Mouse (Mus musculus): Measurements from ENCODE around the gene Fancf. TPM values are rescaled to one million over a fixed set of nuclear protein-coding genes. Genes with fewer than 3 reads are reported as not detected.

Gene Fancf
- polyA plus RNA-seq, 2 experiments = 6.8 to 7.2 TPM

DNA sequence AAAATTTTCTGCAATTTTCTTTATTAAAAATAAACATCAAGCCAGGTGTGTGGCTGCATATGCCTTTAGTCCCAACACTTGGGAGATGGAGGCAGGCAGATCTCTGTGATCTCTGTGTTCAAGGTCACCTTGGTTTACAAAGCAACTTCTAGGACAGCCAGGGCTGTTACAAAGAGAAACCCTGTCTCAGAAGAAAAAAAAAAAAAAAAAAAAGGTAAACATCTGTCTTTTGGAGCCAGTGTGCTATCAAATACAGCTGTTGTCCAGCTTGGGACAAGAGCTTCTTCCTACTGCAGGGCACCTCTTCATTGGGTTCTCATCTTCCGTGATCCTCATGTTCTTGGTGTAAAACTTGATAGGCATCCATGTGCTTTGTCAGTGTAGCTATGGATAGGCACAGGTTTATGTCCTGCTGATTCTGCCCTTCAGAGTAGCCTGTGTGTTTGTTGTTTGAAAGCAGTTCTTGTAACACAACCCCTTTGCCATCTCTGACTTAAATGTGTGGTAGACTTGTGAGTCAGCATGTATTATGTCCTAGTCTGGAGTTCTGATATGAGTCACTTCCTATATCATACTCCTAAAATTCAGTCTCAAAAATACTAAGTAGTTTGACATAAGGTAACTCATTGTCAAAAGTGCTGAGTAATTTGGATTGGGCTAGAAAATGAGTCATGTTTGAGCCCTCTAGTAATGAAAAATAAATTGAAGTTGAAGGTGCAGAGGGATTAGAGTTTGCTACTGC lies 30.3 kb upstream of the Fancf start:
- Histone ChIP-seq H3K9me3 (ENCODE audit: control insufficient read depth, low read length) (no peaks in the 10 kb centered on the region), H3K9ac (replicated peaks) (no peak overlapping the region), H3K4me2 (ENCODE audit: low read depth) (no peak overlapping the region), H3K4me1 (replicated peaks; ENCODE audit: control insufficient read depth in 2 of 2, insufficient read depth in 2 of 2, low read length in 1 of 2) (0 out of 4 replicates have a peak, but pooled peaks cover 0 to 2% of the 10 kb centered on the region in 2 experiments), H3K36me3 (replicated peaks; ENCODE audit: control insufficient read depth, insufficient read depth, low read depth) (no peaks in the 10 kb centered on the region), H3K27ac (no peak overlapping the region), H3K27me3 (ENCODE audit: control insufficient read depth, insufficient read depth, low read length) (no peaks in the 10 kb centered on the region), H3K4me3 (ENCODE audit: insufficient read depth in 1 of 2, low read depth in 2 of 2, low read length in 2 of 2) (no peak overlapping the region)
- no peak for DNase-seq (ENCODE audit: low read depth in 3 of 3, low spot score in 3 of 3)
- no peak for TF ChIP-seq CTCF (IDR thresholded peaks at IDR 0.05; ENCODE audit: low read depth)
- TF ChIP-seq EP300 (IDR thresholded peaks at IDR 0.05; ENCODE audit: low read depth) = no peak
- ATAC-seq (ENCODE audit: insufficient read depth) = no peak
- WGBS (ENCODE audit: insufficient replicate concordance) = 78% methylated on average over 1 of the region's 1 CpGs

DNA sequence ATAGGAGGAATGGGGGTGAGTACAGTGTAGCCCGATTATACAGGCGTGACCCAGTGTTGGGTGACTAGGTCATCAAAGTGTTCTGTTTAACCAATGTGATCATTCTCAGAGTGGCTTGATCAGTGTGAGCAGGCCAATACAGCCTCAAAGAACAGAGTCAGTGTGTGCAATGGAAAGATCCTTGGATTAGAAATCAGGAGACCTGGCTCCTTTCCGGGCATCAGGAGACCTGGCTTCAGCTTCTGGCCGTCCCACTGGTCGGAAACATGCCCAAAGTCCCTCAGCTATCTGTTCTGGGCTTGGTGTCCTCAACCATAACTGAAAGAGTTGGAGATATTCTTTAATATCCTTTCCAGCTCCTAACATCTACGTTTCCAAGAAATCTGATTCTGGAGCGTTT lies 27.5 kb upstream of the Fancf start:
- ATAC-seq (ENCODE audit: insufficient read depth) (no peak), DNase-seq (ENCODE audit: low read depth in 3 of 3, low spot score in 3 of 3) (no peak)
- no peak overlapping the region for H3K9ac ChIP-seq (replicated peaks)
- 0 out of 4 replicates have a peak, but pooled peaks cover 0 to 2% of the 10 kb centered on the region in 2 experiments for H3K4me1 ChIP-seq (replicated peaks; ENCODE audit: control insufficient read depth in 2 of 2, insufficient read depth in 2 of 2, low read length in 1 of 2)
- H3K27me3 ChIP-seq (ENCODE audit: control insufficient read depth, insufficient read depth, low read length) = no peaks in the 10 kb centered on the region
- H3K36me3 ChIP-seq (replicated peaks; ENCODE audit: control insufficient read depth, insufficient read depth, low read depth) = no peaks in the 10 kb centered on the region
- no peaks in the 10 kb centered on the region for H3K9me3 ChIP-seq (ENCODE audit: control insufficient read depth, low read length)
- no peak overlapping the region for H3K4me3 ChIP-seq (ENCODE audit: insufficient read depth in 1 of 2, low read depth in 2 of 2, low read length in 2 of 2)
- WGBS (ENCODE audit: insufficient replicate concordance) = 67% methylated on average over 7 of the region's 7 CpGs
- TF ChIP-seq CTCF (IDR thresholded peaks at IDR 0.05; ENCODE audit: low read depth) (no peak), EP300 (IDR thresholded peaks at IDR 0.05; ENCODE audit: low read depth) (no peak)
- no peak overlapping the region for H3K4me2 ChIP-seq (ENCODE audit: low read depth)
- no peak overlapping the region for H3K27ac ChIP-seq

DNA sequence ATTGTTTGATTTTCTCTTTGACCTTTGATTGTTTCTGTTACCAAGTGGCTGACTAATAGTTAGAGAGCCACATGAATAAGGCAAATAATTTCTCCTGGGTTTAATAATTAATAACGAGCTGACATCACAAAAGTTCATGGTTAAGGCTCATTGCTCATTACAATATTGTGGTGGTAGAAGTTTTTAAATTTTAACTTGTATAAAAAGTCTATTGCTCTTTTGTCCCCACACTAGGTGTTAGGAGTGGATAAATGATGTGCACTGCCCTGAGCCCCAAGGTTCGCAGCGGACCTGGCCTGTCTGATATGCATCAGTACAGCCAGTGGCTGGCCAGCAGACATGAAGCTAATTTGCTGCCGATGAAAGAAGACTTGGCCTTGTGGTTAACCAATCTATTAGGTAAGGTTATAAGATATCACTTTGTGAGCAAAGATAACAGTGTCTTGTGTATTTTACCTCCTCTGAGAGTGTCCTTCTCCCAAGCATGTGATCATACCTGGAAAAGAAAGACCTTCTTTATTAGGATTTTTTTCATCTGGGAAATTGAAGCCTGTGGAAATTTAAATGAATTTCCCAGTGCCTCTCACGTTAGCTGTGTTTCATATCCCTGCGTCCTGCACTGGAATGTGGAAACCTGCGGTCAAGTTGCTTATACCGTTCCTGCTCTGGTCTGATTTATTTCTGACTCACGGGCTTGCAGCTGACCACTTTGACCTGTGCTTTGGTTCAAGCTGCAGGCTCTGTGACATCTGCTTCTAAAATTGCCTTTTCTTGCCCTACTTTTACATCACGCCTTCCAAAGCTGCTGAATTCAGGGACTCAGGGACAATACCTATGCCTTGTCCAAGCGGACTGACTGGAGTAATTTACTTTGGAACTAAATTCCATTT lies 25.9 kb upstream of the Fancf start:
- WGBS (ENCODE audit: insufficient replicate concordance) = 61% methylated on average over 11 of the region's 11 CpGs
- DNase-seq (ENCODE audit: low read depth in 3 of 3, low spot score in 3 of 3) = no peak
- Histone ChIP-seq H3K9me3 (ENCODE audit: control insufficient read depth, low read length) (no peaks in the 10 kb centered on the region), H3K36me3 (replicated peaks; ENCODE audit: control insufficient read depth, insufficient read depth, low read depth) (no peaks in the 10 kb centered on the region), H3K27ac (no peak overlapping the region), H3K4me2 (ENCODE audit: low read depth) (no peak overlapping the region), H3K27me3 (ENCODE audit: control insufficient read depth, insufficient read depth, low read length) (no peaks in the 10 kb centered on the region), H3K4me3 (ENCODE audit: insufficient read depth in 1 of 2, low read depth in 2 of 2, low read length in 2 of 2) (no peak overlapping the region), H3K4me1 (replicated peaks; ENCODE audit: control insufficient read depth in 2 of 2, insufficient read depth in 2 of 2, low read length in 1 of 2) (0 out of 4 replicates have a peak, but pooled peaks cover 0 to 2% of the 10 kb centered on the region in 2 experiments), H3K9ac (replicated peaks) (no peak overlapping the region)
- ATAC-seq (ENCODE audit: insufficient read depth) = no peak
- TF ChIP-seq EP300 (IDR thresholded peaks at IDR 0.05; ENCODE audit: low read depth) (no peak), CTCF (IDR thresholded peaks at IDR 0.05; ENCODE audit: low read depth) (no peak)

DNA sequence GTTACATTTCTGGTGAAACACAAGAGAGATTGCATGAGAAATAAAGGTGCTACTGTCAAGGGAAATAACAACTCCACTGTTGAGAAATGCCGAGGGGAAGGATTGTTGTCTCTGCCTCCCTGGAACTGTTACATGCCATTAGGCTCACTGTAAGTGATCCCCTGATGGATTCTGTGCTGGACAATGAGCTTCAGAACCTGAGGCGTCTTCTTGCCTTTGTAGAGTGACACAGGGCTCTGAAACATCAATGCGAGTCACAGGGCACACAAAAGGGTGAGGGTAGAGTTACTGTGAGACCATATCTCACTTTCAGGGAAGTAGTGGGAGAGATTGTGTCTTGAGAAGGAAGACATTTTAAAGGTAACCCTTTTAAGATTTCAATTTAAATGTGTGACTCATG lies 23.3 kb upstream of the Fancf start:
- DNase-seq (ENCODE audit: low read depth in 3 of 3, low spot score in 3 of 3) (no peak), ATAC-seq (ENCODE audit: insufficient read depth) (no peak)
- no peak overlapping the region for H3K27ac ChIP-seq
- H3K36me3 ChIP-seq (replicated peaks; ENCODE audit: control insufficient read depth, insufficient read depth, low read depth) = no peaks in the 10 kb centered on the region
- TF ChIP-seq EP300 (IDR thresholded peaks at IDR 0.05; ENCODE audit: low read depth) (no peak), CTCF (IDR thresholded peaks at IDR 0.05; ENCODE audit: low read depth) (no peak)
- H3K4me2 ChIP-seq (ENCODE audit: low read depth) = no peak overlapping the region
- no peak overlapping the region for H3K4me3 ChIP-seq (ENCODE audit: insufficient read depth in 1 of 2, low read depth in 2 of 2, low read length in 2 of 2)
- no peaks in the 10 kb centered on the region for H3K9me3 ChIP-seq (ENCODE audit: control insufficient read depth, low read length)
- no peaks in the 10 kb centered on the region for H3K4me1 ChIP-seq (replicated peaks; ENCODE audit: control insufficient read depth in 2 of 2, insufficient read depth in 2 of 2, low read length in 1 of 2)
- H3K9ac ChIP-seq (replicated peaks) = no peak overlapping the region
- 68% methylated on average over 3 of the region's 3 CpGs for WGBS (ENCODE audit: insufficient replicate concordance)
- H3K27me3 ChIP-seq (ENCODE audit: control insufficient read depth, insufficient read depth, low read length) = no peaks in the 10 kb centered on the region

DNA sequence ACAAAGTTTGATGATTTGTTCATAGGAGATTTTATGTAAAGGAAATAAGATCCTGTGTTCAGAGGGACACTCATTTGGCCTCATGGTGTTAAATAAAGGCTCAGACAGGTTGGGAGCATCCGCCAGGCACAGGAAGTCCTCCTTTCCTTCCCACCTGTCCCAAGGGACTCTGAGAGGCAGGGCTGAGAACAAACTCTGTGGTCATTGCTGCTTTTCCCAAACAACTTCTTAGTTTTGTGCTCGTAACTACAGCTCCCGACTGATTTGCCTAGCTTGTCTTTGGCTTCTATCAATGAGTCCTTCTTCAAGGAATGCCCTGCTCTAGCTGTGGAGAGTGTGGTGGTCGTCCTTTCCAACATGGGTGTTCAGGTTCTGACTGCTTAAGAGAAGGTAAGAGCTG lies 18.1 kb upstream of the Fancf start:
- DNase-seq (ENCODE audit: low read depth in 3 of 3, low spot score in 3 of 3) (no peak), ATAC-seq (ENCODE audit: insufficient read depth) (no peak)
- Histone ChIP-seq H3K4me3 (ENCODE audit: insufficient read depth in 1 of 2, low read depth in 2 of 2, low read length in 2 of 2) (no peak overlapping the region), H3K27me3 (ENCODE audit: control insufficient read depth, insufficient read depth, low read length) (no peaks in the 10 kb centered on the region; the same call in 1 of the 2 replicates), H3K27ac (no peak overlapping the region), H3K9me3 (ENCODE audit: control insufficient read depth, low read length) (no peaks in the 10 kb centered on the region), H3K4me2 (ENCODE audit: low read depth) (no peak overlapping the region), H3K9ac (replicated peaks) (no peak overlapping the region), H3K36me3 (replicated peaks; ENCODE audit: control insufficient read depth, insufficient read depth, low read depth) (no peaks in the 10 kb centered on the region), H3K4me1 (replicated peaks; ENCODE audit: control insufficient read depth in 2 of 2, insufficient read depth in 2 of 2, low read length in 1 of 2) (peaks cover 0 to 2% of the 10 kb centered on the region in 2 experiments; a peak in 1 of 4 replicates)
- TF ChIP-seq EP300 (IDR thresholded peaks at IDR 0.05; ENCODE audit: low read depth) = no peak
- 74% methylated on average over 4 of the region's 4 CpGs for whole genome bisulfite sequencing (ENCODE audit: insufficient replicate concordance)

All from liver, embryonic 14.5 days (tissue).